Mouse (Mus musculus): ENCODE data around the gene 4930519G04Rik. TPM values are rescaled to one million over a fixed set of nuclear protein-coding genes. Genes with fewer than 3 reads are reported as not detected.
"Not testable (repeated sequence)": the region's sequence is repeated elsewhere in the genome, so short reads cannot be mapped to it uniquely, and the experiment has no call there.

The 4930519G04Rik gene
- polyA plus RNA-seq, 1 experiment from 2014 or later, result not detected

DNA sequence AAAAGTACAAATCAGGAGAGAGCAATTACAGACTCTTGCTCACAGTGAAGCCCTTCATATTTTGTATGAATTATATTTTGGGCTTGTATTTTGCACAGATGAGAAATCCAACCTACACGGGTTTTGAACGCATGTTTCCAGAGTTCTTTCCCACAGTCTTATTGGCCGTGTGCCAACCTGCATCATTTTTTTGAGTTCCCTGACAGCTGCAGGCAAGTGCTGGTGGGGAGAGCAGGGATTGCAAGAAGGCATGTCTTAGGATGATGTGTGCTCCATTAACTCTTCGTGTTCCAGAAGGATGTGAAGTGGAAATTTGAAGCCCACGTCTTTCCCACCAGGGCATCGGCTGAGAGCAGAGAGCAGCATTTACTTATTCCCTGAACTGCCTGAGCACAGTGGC, 36.9 kb upstream of the 4930519G04Rik start:
- H3K36me3 ChIP-seq (replicated peaks), result peaks cover 45% of the 10 kb centered on the region
- H3K27ac ChIP-seq (replicated peaks), result no peak overlapping the region
- DNase-seq (ENCODE audit: low spot score), result no peak
- no peaks in the 10 kb centered on the region for H3K27me3 ChIP-seq (replicated peaks; ENCODE audit: low read depth, poor library complexity, severe bottlenecking)
- peaks cover 3% of the 10 kb centered on the region; the same call in 1 of the 2 replicates for H3K9me3 ChIP-seq
- WGBS, result 72% methylated on average over 6 of the region's 6 CpGs
- no peak overlapping the region for H3K4me3 ChIP-seq
- H3K4me1 ChIP-seq, result peaks cover 18% of the 10 kb centered on the region

DNA sequence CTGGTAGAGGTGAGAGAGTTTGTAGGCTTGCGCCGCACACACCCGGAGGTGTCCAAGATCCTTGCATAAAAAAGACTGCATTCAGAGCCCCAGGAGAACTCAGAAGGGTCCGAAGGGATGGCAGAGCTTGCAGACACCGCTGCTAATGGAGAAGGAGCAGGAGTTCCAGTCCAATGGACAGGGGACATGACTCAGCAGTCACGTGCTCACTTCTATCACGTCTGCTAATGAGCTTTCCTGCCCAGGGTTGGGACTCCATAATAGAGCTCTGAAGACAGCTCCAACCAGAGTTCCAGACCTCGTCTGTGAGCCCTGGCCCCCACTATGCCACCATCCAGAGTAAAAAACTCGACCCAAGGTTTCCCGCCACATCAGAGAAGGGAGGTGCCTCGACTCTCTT, 35.3 kb upstream of the 4930519G04Rik start:
- Histone ChIP-seq H3K27me3 (replicated peaks; ENCODE audit: low read depth, poor library complexity, severe bottlenecking) (no peaks in the 10 kb centered on the region), H3K4me1 (peaks cover 9% of the 10 kb centered on the region), H3K27ac (replicated peaks) (no peak overlapping the region), H3K36me3 (replicated peaks) (peaks cover 43% of the 10 kb centered on the region), H3K4me3 (no peak overlapping the region), H3K9me3 (peaks cover 10% of the 10 kb centered on the region; the same call in 1 of the 2 replicates)
- WGBS, result 81% methylated on average over 11 of the region's 11 CpGs
- no peak for DNase-seq (ENCODE audit: low spot score)

DNA sequence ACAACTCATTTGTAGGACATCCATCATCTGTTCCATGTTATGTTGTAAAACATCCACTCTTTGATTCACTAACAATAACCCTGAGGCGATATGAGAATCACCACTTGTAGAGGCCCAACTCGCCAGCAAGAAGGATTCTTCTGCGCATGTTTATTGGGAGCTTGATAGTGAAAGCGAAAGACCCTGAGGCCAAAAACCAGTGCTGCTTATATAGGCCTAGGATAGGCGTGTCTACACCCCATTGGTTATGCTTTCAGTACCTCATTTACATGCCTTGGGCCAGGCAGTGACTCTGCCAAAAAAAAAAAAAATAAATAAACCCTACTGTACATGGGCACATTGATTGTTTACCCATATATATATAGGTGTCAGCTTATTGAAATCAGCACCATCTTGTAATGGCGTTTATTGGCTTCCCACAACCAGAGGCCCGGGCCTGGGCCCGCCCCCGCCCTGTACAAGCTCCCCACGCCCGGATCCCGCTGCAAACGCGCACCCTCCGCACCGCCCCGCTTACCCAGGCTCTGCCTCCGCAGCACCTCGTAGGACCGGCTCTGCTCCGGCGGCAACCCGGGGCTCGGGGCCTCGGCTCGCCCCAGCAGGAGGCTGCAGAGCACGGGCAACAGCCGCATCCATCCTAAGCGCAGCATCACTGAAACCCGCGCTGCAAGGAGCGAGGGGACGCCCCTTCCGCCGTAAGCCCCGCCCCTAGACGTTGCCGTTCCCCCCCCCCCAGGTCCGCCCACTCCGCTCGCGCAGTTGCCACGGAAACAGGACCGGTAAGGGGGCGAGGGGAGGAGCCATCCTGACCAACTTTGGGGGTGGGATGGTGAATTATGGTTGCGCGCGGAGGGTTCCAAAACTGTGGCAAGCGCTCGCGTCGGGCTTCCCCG, 30.4 kb upstream of the 4930519G04Rik start, which contains the start of gene 1500011B03Rik:
Gene 1500011B03Rik (minus strand): TSS at position 673 of the 893 bp plus-strand sequence.
- WGBS, result 8% methylated on average over 53 of the region's 53 CpGs
- peaks cover 13% of the 10 kb centered on the region for H3K4me1 ChIP-seq
- peak within 1 kb of the TSS; percentile 95 for H3K27ac ChIP-seq (replicated peaks)
- DNase-seq (ENCODE audit: low spot score), result peak; percentile 96
- peaks cover 28% of the 10 kb centered on the region for H3K36me3 ChIP-seq (replicated peaks)
- H3K9me3 ChIP-seq, result peaks cover 10% of the 10 kb centered on the region; the same call in 1 of the 2 replicates
- H3K27me3 ChIP-seq (replicated peaks; ENCODE audit: low read depth, poor library complexity, severe bottlenecking), result no peaks in the 10 kb centered on the region
- peak within 1 kb of the TSS; percentile 92 for H3K4me3 ChIP-seq

DNA sequence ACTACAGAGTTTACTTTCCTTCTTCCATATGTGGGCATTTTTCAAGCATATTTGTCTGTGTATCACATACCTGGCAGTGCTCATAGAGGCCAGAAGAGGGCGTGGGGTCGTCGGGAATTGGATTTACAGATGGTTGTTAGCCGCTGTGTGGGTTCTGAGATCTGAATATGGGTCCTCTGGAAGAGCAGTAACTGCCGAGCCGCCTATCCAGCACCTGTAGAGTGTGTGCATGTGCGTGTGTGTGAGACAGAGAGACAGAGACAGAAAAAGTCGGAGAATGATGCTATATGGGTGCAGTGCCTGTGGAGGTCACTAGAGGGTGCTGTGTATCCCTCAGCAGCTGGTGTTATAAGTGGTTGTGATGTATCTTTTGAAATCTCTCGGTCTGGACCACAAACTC, 29.3 kb upstream of the 4930519G04Rik start:
- Histone ChIP-seq H3K4me1 (peaks cover 13% of the 10 kb centered on the region), H3K36me3 (replicated peaks) (peaks cover 26% of the 10 kb centered on the region), H3K9me3 (peaks cover 10% of the 10 kb centered on the region; the same call in 1 of the 2 replicates), H3K4me3 (peak overlapping the region; percentile 8; the same call in 1 of the 2 replicates), H3K27ac (replicated peaks) (peak overlapping the region; percentile 48; the same call in 1 of the 2 replicates), H3K27me3 (replicated peaks; ENCODE audit: low read depth, poor library complexity, severe bottlenecking) (no peaks in the 10 kb centered on the region)
- WGBS, result 20% methylated on average over 9 of the region's 9 CpGs
- DNase-seq (ENCODE audit: low spot score), result peak; percentile 64

DNA sequence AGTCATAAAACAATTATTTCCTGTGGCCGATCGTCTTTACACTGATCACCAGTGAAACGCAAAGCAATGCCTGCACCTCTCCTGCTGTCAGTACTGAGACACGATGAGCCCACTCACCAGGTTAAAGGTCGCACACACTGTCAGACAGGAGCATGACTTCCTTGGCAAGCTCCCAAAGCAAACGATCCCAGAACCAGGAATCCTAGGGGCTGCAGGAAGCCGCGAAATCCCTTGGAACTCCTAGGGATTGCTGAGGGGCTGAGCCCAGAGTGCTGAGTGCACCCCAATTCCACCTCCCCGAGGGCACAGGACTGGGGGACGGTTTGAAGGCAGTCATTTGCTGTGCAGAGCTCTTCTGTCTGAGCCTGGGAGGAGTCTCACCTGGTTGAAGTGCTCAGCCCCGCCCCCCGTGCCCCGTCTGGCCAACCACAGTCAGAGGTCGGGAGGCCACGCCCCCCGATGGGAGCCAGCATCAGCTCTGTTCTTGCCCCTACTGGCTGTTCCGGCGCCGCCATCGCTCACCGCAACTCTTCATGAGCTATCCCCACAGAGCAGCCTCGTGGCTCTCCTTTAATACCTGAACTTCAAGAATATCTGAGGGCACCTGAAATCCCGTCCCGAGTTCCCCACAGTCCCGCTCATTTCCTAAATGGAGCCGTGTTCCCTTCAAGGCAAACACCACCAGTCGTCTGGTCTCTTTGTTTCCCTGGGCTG, 27.3 kb upstream of the 4930519G04Rik start:
- H3K9me3 ChIP-seq, result peaks cover 10% of the 10 kb centered on the region; the same call in 1 of the 2 replicates
- peak; percentile 95 for DNase-seq (ENCODE audit: low spot score)
- peak overlapping the region; percentile 54 for H3K4me3 ChIP-seq
- H3K27ac ChIP-seq (replicated peaks), result peak overlapping the region; percentile 85
- 11% methylated on average over 27 of the region's 27 CpGs for WGBS
- H3K4me1 ChIP-seq, result peaks cover 13% of the 10 kb centered on the region
- H3K36me3 ChIP-seq (replicated peaks), result peaks cover 14% of the 10 kb centered on the region
- no peaks in the 10 kb centered on the region for H3K27me3 ChIP-seq (replicated peaks; ENCODE audit: low read depth, poor library complexity, severe bottlenecking)

DNA sequence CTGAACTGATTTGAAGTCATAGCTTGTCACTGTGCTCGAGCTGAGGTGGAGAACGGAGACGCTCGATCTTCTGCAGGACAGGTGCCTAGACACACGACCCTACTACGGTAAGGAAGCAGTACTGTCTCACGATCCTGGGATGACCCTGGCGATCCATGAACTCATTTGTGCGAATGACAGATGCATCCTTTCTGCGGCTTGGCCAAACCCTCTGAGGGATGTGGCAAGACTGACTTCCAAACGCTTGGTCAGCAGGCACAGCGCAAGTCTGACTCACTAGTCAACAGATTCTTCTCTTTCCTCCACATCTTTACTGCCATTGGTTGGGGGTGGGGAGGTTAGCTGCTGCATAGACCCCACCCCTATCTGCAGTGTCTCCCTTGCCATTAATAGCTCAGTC, 26.0 kb upstream of the 4930519G04Rik start:
- no peak for DNase-seq (ENCODE audit: low spot score)
- WGBS, result 92% methylated on average over 12 of the region's 12 CpGs

DNA sequence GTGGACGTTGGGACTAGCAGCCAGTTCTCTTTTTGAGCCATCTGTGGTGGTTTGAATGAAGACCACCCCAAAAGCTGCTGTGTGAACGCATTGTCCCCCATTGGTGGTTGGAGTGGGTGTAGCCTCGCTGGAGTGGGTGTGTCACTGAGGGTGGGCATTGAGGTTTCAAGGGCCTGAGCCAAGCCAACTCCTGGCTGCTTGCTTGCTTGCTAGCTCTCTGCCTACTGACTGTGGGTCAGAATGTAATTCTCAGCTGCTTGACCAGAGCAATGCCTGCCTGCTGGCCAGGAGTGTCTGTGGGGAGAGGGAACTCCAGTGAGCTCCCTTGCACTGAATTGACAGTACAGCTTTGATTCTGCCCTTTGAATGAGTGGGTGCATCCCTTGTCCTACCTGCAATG, 23.7 kb upstream of the 4930519G04Rik start:
- Histone ChIP-seq H3K36me3 (replicated peaks) (no peaks in the 10 kb centered on the region), H3K4me1 (peaks cover 9% of the 10 kb centered on the region), H3K27me3 (replicated peaks; ENCODE audit: low read depth, poor library complexity, severe bottlenecking) (no peaks in the 10 kb centered on the region), H3K27ac (replicated peaks) (no peak overlapping the region), H3K9me3 (no peaks in the 10 kb centered on the region), H3K4me3 (no peak overlapping the region)
- DNase-seq (ENCODE audit: low spot score), result no peak
- 76% methylated on average over 3 of the region's 3 CpGs for WGBS

More for the DNA sequence above, 26.0 kb upstream of the 4930519G04Rik start:
- H3K27ac ChIP-seq (replicated peaks), result no peak overlapping the region
- H3K36me3 ChIP-seq (replicated peaks), result peaks cover 1% of the 10 kb centered on the region
- 0 out of 2 replicates have a peak, but pooled peaks cover under 1% of the 10 kb centered on the region for H3K9me3 ChIP-seq
- H3K27me3 ChIP-seq (replicated peaks; ENCODE audit: low read depth, poor library complexity, severe bottlenecking), result no peaks in the 10 kb centered on the region
- no peak overlapping the region for H3K4me3 ChIP-seq
- H3K4me1 ChIP-seq, result peaks cover 13% of the 10 kb centered on the region

DNA sequence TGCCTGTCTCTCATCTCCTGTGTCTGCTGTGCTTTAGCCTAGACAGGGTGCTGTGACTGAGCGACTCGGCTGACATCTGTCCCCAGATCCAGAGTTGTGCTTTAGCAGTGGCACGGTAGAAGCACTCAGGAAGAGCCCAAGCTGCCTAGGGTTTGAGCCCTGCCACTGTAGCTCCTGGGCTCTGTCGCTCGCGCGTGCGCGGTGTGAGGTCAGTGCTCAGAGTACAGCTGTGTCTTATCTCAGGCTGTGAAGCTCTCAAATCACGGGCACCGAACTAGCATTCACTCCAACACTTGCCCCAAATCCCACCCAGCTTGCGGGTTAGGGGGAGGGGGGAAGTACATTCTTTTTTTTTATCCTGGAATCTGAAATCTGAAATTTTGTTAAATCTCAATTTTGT, 16.6 kb upstream of the 4930519G04Rik start:
- no peak overlapping the region for H3K4me3 ChIP-seq
- H3K4me1 ChIP-seq, result peaks cover 3% of the 10 kb centered on the region; the same call in 1 of the 2 replicates
- peak; percentile 30 for DNase-seq (ENCODE audit: low spot score)
- no peaks in the 10 kb centered on the region for H3K27me3 ChIP-seq (replicated peaks; ENCODE audit: low read depth, poor library complexity, severe bottlenecking)
- H3K27ac ChIP-seq (replicated peaks), result no peak overlapping the region
- WGBS, result 67% methylated on average over 12 of the region's 12 CpGs
- H3K36me3 ChIP-seq (replicated peaks), result no peaks in the 10 kb centered on the region
- H3K9me3 ChIP-seq, result no peaks in the 10 kb centered on the region

DNA sequence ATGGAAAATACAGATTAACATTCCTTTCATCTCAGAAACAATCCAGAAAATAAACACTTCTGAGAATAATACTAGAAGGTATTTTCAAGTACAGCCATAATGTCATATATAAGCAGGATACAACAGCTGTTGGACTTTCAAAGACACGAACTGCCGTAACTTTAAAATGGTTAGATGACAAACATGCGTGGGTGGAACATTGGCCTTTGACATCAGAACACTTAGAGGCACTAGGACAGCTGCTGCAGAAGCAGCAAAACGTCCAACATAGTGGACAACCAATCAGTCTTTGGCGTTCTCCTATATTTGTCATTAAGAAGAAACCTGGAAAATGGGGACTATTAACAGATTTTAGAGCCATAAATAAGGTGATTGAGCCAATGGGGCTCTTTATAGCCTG, 13.0 kb upstream of the 4930519G04Rik start:
- not testable (repeated sequence) for H3K4me1 ChIP-seq; H3K9me3 ChIP-seq; H3K27ac ChIP-seq (replicated peaks); H3K27me3 ChIP-seq (replicated peaks; ENCODE audit: low read depth, poor library complexity, severe bottlenecking); H3K4me3 ChIP-seq; DNase-seq (ENCODE audit: low spot score); H3K36me3 ChIP-seq (replicated peaks)
- 72% methylated on average over 5 of the region's 5 CpGs for WGBS

DNA sequence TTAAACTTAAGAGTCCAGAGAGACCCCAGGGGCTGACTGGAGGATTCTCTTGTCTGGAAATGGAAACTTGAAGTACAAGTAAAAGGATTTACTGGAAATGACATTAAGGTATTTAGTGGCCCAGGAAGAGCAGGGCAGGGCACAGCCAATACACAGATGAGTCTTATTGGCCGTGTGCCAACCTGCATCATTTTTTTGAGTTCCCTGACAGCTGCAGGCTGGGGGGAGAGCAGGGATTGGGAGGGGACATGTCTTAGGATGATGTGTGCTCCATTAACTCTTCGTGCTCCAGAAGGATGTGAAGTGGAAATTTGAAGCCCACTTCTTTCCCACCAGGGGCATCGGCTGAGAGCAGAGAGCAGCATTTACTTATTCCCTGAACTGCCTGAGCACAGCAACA, 11.3 kb upstream of the 4930519G04Rik start:
- not testable (repeated sequence) for H3K36me3 ChIP-seq (replicated peaks); H3K27ac ChIP-seq (replicated peaks); DNase-seq (ENCODE audit: low spot score); H3K9me3 ChIP-seq; H3K4me3 ChIP-seq; H3K4me1 ChIP-seq; H3K27me3 ChIP-seq (replicated peaks; ENCODE audit: low read depth, poor library complexity, severe bottlenecking)
- 62% methylated on average over 3 of the region's 3 CpGs for WGBS

DNA sequence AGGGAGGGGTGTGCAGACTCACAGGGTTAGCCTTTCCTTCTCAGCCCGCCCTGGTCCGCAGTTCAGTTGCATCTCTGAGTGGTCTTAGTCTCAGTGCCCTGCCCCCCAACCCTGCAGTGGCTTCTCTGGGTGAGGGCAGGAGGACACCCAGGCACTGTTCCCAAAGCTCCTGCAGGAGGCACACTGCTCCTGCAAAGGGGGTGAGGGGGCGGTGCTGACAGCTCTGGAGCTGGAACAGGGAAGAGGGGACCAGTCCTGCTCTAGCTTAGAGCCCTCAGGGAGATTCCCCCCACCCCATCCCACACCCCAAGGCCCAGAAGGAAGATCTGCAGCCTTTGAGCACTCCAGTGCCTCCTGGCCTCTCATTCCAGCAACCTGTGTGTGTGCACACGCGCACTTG, 10.8 kb upstream of the 4930519G04Rik start:
- Histone ChIP-seq H3K9me3 (no peaks in the 10 kb centered on the region), H3K4me3 (no peak overlapping the region), H3K27ac (replicated peaks) (no peak overlapping the region), H3K4me1 (peaks cover 6% of the 10 kb centered on the region), H3K27me3 (replicated peaks; ENCODE audit: low read depth, poor library complexity, severe bottlenecking) (0 out of 2 replicates have a peak, but pooled peaks cover 4% of the 10 kb centered on the region), H3K36me3 (replicated peaks) (no peaks in the 10 kb centered on the region)
- WGBS, result 66% methylated on average over 5 of the region's 5 CpGs
- DNase-seq (ENCODE audit: low spot score), result no peak

DNA sequence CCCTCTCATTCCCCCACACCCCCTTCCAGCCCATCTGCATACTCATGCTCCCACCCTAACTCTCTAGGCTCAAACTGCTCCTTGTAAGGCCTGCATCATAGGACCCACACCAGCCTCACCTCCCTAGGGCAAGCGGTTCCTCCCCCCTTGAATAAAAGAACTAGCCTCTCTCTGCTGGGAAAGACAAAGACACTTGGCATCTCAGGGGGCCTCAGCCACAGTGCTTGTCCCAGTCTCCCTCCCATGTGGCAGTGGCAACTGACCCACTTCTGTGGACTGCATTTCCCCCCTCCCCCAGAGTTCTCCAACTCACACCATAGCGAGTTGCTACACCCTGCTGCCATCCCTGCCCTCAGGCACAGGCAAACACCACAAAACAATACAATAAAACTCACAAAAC, 9.1 kb upstream of the 4930519G04Rik start:
- H3K4me3 ChIP-seq; H3K36me3 ChIP-seq (replicated peaks); H3K9me3 ChIP-seq; H3K27me3 ChIP-seq (replicated peaks; ENCODE audit: low read depth, poor library complexity, severe bottlenecking); H3K4me1 ChIP-seq; H3K27ac ChIP-seq (replicated peaks); DNase-seq (ENCODE audit: low spot score): not testable (repeated sequence)
- WGBS, result 63% methylated on average over 2 of the region's 2 CpGs
